Mouse (Mus musculus) right cerebral cortex, adult 18-20 months (tissue): ENCODE results near the gene Gm29776.
A peak's percentile ranks its signal among the peaks of the same experiment; 100 is the strongest.

ENCODE experiments used
- DNase-seq: peaks from one replicate; pipeline ENCODE4 v3.0.0; 2022; ENCODE audit warnings: mixed read lengths

Gm29776 gene

GRCm38 (mm10) chr14:54706589-54707320 is 8.1 kb upstream of the Gm29776 start:
- DNase-seq: no peak

- DNase-seq: no peak
Measured at GRCm38 (mm10) chr14:54705844-54706243, 7.2 kb upstream of the Gm29776 start.

- no peak for DNase-seq
Measured at GRCm38 (mm10) chr14:54703207-54703606, 4.6 kb upstream of the Gm29776 start.

- peak; percentile 69 for DNase-seq
Measured at GRCm38 (mm10) chr14:54701298-54701697, 2.7 kb upstream of the Gm29776 start.

- no peak for DNase-seq
Measured at GRCm38 (mm10) chr14:54699586-54699985, 953 bp upstream of the Gm29776 start.

- DNase-seq: no peak
Measured at GRCm38 (mm10) chr14:54696752-54697151, 1.9 kb downstream of the Gm29776 start.

- DNase-seq: no peak
Measured at GRCm38 (mm10) chr14:54695042-54695441, 3.6 kb downstream of the Gm29776 start.

GRCm38 (mm10) chr14:54687251-54687650 is 11.4 kb downstream of the Gm29776 start:
- DNase-seq: no peak

- peak; percentile 100 for DNase-seq
Measured at GRCm38 (mm10) chr14:54686522-54687143, 12.0 kb downstream of the Gm29776 start, which contains the start of gene Acin1. TSS of gene Acin1 (minus strand) at chr14:54686931.

GRCm38 (mm10) chr14:54686063-54686521 is 12.5 kb downstream of the Gm29776 start, which contains the start of gene 1700123O20Rik:
TSS of gene 1700123O20Rik (plus strand) at chr14:54686216.
- DNase-seq: peak; percentile 82

GRCm38 (mm10) chr14:54685471-54685870 is 13.2 kb downstream of the Gm29776 start:
- no peak for DNase-seq

- DNase-seq: no peak
Measured at GRCm38 (mm10) chr14:54682396-54682795, 16.2 kb downstream of the Gm29776 start.

- no peak for DNase-seq
Measured at GRCm38 (mm10) chr14:54678657-54679304, 19.9 kb downstream of the Gm29776 start.

GRCm38 (mm10) chr14:54676290-54676689 is 22.3 kb downstream of the Gm29776 start:
- DNase-seq: no peak

GRCm38 (mm10) chr14:54674317-54674716 is 24.3 kb downstream of the Gm29776 start:
- DNase-seq: no peak

GRCm38 (mm10) chr14:54669381-54669780 is 29.3 kb downstream of the Gm29776 start:
- peak; percentile 52 for DNase-seq

GRCm38 (mm10) chr14:54664477-54665222 is 34.0 kb downstream of the Gm29776 start:
- peak; percentile 83 for DNase-seq

GRCm38 (mm10) chr14:54660009-54660408 is 38.6 kb downstream of the Gm29776 start:
- DNase-seq: no peak

GRCm38 (mm10) chr14:54653496-54653895 is 45.1 kb downstream of the Gm29776 start:
- peak; percentile 88 for DNase-seq

- DNase-seq: no peak
Measured at GRCm38 (mm10) chr14:54652787-54653186, 45.8 kb downstream of the Gm29776 start.

GRCm38 (mm10) chr14:54651556-54651955 is 47.1 kb downstream of the Gm29776 start:
- DNase-seq: no peak

- DNase-seq: peak; percentile 82
Measured at GRCm38 (mm10) chr14:54650621-54651454, 47.8 kb downstream of the Gm29776 start.
